Mouse (Mus musculus): Measurements from ENCODE around the gene Lonrf2. TPM values are rescaled to one million over a fixed set of nuclear protein-coding genes. Genes with fewer than 3 reads are reported as not detected.
A peak's percentile ranks its signal among the peaks of the same experiment; 100 is the strongest.

Gene Lonrf2
- polyA plus RNA-seq, 1 experiment from 2014 or later: 27.3 TPM

GRCm38 (mm10) chr1:38847975-38848374, 11.5 kb upstream of the Lonrf2 start:
- peak overlapping the region; percentile 54 for H3K4me2 ChIP-seq (ENCODE audit: low read length)

GRCm38 (mm10) chr1:38843275-38843674, 6.8 kb upstream of the Lonrf2 start:
- Histone ChIP-seq H3K36me3 (ENCODE audit: control insufficient read depth, insufficient read depth, low read length) (no peaks in the 10 kb centered on the region), H3K4me3 (ENCODE audit: low read depth, low read length) (no peak overlapping the region), H3K27ac (ENCODE audit: low read length) (no peak overlapping the region), H3K9me3 (replicated peaks; ENCODE audit: control insufficient read depth, low read length, poor library complexity, severe bottlenecking) (no peaks in the 10 kb centered on the region), H3K4me1 (ENCODE audit: control insufficient read depth, insufficient read depth, low read length) (peaks cover 16% of the 10 kb centered on the region), H3K27me3 (ENCODE audit: control insufficient read depth, insufficient read depth, low read depth, low read length) (peaks cover 2% of the 10 kb centered on the region; the same call in 1 of the 2 replicates), H3K4me2 (ENCODE audit: low read length) (no peak overlapping the region), H3K9ac (ENCODE audit: low read depth, low read length) (no peak overlapping the region)
- 50% methylated on average over 4 of the region's 4 CpGs for WGBS
- no peak for ATAC-seq

More at GRCm38 (mm10) chr1:38847975-38848374, 11.5 kb upstream of the Lonrf2 start:
- ATAC-seq: peak; percentile 95
- Histone ChIP-seq H3K36me3 (ENCODE audit: control insufficient read depth, insufficient read depth, low read length) (no peaks in the 10 kb centered on the region), H3K4me1 (ENCODE audit: control insufficient read depth, insufficient read depth, low read length) (peaks cover 23% of the 10 kb centered on the region), H3K27ac (ENCODE audit: low read length) (peak overlapping the region; percentile 92), H3K27me3 (ENCODE audit: control insufficient read depth, insufficient read depth, low read depth, low read length) (no peaks in the 10 kb centered on the region), H3K4me3 (ENCODE audit: low read depth, low read length) (peak overlapping the region; percentile 25), H3K9ac (ENCODE audit: low read depth, low read length) (peak overlapping the region; percentile 58; the same call in 1 of the 2 replicates), H3K9me3 (replicated peaks; ENCODE audit: control insufficient read depth, low read length, poor library complexity, severe bottlenecking) (no peaks in the 10 kb centered on the region)
- WGBS: 3% methylated on average over 11 of the region's 11 CpGs

GRCm38 (mm10) chr1:38842861-38843260, 6.3 kb upstream of the Lonrf2 start:
- Histone ChIP-seq H3K9me3 (replicated peaks; ENCODE audit: control insufficient read depth, low read length, poor library complexity, severe bottlenecking) (no peaks in the 10 kb centered on the region), H3K27me3 (ENCODE audit: control insufficient read depth, insufficient read depth, low read depth, low read length) (peaks cover 3% of the 10 kb centered on the region; the same call in 1 of the 2 replicates), H3K36me3 (ENCODE audit: control insufficient read depth, insufficient read depth, low read length) (no peaks in the 10 kb centered on the region), H3K4me3 (ENCODE audit: low read depth, low read length) (no peak overlapping the region), H3K4me1 (ENCODE audit: control insufficient read depth, insufficient read depth, low read length) (peaks cover 12% of the 10 kb centered on the region), H3K9ac (ENCODE audit: low read depth, low read length) (no peak overlapping the region), H3K27ac (ENCODE audit: low read length) (no peak overlapping the region), H3K4me2 (ENCODE audit: low read length) (no peak overlapping the region)
- WGBS: 97% methylated on average over 1 of the region's 1 CpGs
- no peak for ATAC-seq

- H3K27me3 ChIP-seq (ENCODE audit: control insufficient read depth, insufficient read depth, low read depth, low read length): peaks cover 3% of the 10 kb centered on the region; the same call in 1 of the 2 replicates
- no peaks in the 10 kb centered on the region for H3K36me3 ChIP-seq (ENCODE audit: control insufficient read depth, insufficient read depth, low read length)
- no peak overlapping the region for H3K27ac ChIP-seq (ENCODE audit: low read length)
- H3K9ac ChIP-seq (ENCODE audit: low read depth, low read length): no peak overlapping the region
- H3K4me2 ChIP-seq (ENCODE audit: low read length): no peak overlapping the region
- no peak for ATAC-seq
- H3K4me3 ChIP-seq (ENCODE audit: low read depth, low read length): no peak overlapping the region
- H3K9me3 ChIP-seq (replicated peaks; ENCODE audit: control insufficient read depth, low read length, poor library complexity, severe bottlenecking): no peaks in the 10 kb centered on the region
- 62% methylated on average over 1 of the region's 1 CpGs for WGBS
- peaks cover 9% of the 10 kb centered on the region for H3K4me1 ChIP-seq (ENCODE audit: control insufficient read depth, insufficient read depth, low read length)
These were observed 3.4 kb upstream of the Lonrf2 start for GRCm38 (mm10) chr1:38839944-38840343.

- Histone ChIP-seq H3K4me3 (ENCODE audit: low read depth, low read length) (peak overlapping the region; percentile 86), H3K27me3 (ENCODE audit: control insufficient read depth, insufficient read depth, low read depth, low read length) (peaks cover 3% of the 10 kb centered on the region; the same call in 1 of the 2 replicates), H3K27ac (ENCODE audit: low read length) (peak overlapping the region; percentile 98), H3K36me3 (ENCODE audit: control insufficient read depth, insufficient read depth, low read length) (0 out of 2 replicates have a peak, but pooled peaks cover 3% of the 10 kb centered on the region), H3K9me3 (replicated peaks; ENCODE audit: control insufficient read depth, low read length, poor library complexity, severe bottlenecking) (no peaks in the 10 kb centered on the region), H3K4me2 (ENCODE audit: low read length) (peak overlapping the region; percentile 73), H3K4me1 (ENCODE audit: control insufficient read depth, insufficient read depth, low read length) (peaks cover 16% of the 10 kb centered on the region), H3K9ac (ENCODE audit: low read depth, low read length) (peak overlapping the region; percentile 95)
- 2% methylated on average over 92 of the region's 103 CpGs for WGBS
- peak; percentile 79 for ATAC-seq
These were observed 689 bp downstream of the Lonrf2 start for GRCm38 (mm10) chr1:38835568-38836476.

- Histone ChIP-seq H3K4me2 (ENCODE audit: low read length) (peak overlapping the region; percentile 73), H3K4me1 (ENCODE audit: control insufficient read depth, insufficient read depth, low read length) (peaks cover 16% of the 10 kb centered on the region), H3K27me3 (ENCODE audit: control insufficient read depth, insufficient read depth, low read depth, low read length) (peaks cover 3% of the 10 kb centered on the region; the same call in 1 of the 2 replicates), H3K9me3 (replicated peaks; ENCODE audit: control insufficient read depth, low read length, poor library complexity, severe bottlenecking) (no peaks in the 10 kb centered on the region), H3K4me3 (ENCODE audit: low read depth, low read length) (peak overlapping the region; percentile 86), H3K9ac (ENCODE audit: low read depth, low read length) (no peak overlapping the region; the same call in 1 of the 2 replicates), H3K27ac (ENCODE audit: low read length) (no peak overlapping the region), H3K36me3 (ENCODE audit: control insufficient read depth, insufficient read depth, low read length) (0 out of 2 replicates have a peak, but pooled peaks cover 3% of the 10 kb centered on the region)
- no peak for ATAC-seq
- 29% methylated on average over 3 of the region's 3 CpGs for WGBS
These were observed 1.6 kb downstream of the Lonrf2 start for GRCm38 (mm10) chr1:38834899-38835298.

GRCm38 (mm10) chr1:38824926-38825325, 11.6 kb downstream of the Lonrf2 start:
- no peaks in the 10 kb centered on the region for H3K9me3 ChIP-seq (replicated peaks; ENCODE audit: control insufficient read depth, low read length, poor library complexity, severe bottlenecking)
- H3K4me3 ChIP-seq (ENCODE audit: low read depth, low read length): no peak overlapping the region
- H3K4me2 ChIP-seq (ENCODE audit: low read length): no peak overlapping the region
- no peak overlapping the region for H3K27ac ChIP-seq (ENCODE audit: low read length)
- H3K4me1 ChIP-seq (ENCODE audit: control insufficient read depth, insufficient read depth, low read length): peaks cover 3% of the 10 kb centered on the region; the same call in 1 of the 2 replicates
- ATAC-seq: no peak
- H3K36me3 ChIP-seq (ENCODE audit: control insufficient read depth, insufficient read depth, low read length): peaks cover 3% of the 10 kb centered on the region; the same call in 1 of the 2 replicates
- WGBS: 62% methylated on average over 2 of the region's 2 CpGs
- H3K9ac ChIP-seq (ENCODE audit: low read depth, low read length): no peak overlapping the region
- no peaks in the 10 kb centered on the region for H3K27me3 ChIP-seq (ENCODE audit: control insufficient read depth, insufficient read depth, low read depth, low read length)

GRCm38 (mm10) chr1:38823851-38824250, 12.7 kb downstream of the Lonrf2 start:
- WGBS: 79% methylated on average over 2 of the region's 2 CpGs

GRCm38 (mm10) chr1:38819691-38820090, 16.8 kb downstream of the Lonrf2 start:
- peaks cover 3% of the 10 kb centered on the region; the same call in 1 of the 2 replicates for H3K4me1 ChIP-seq (ENCODE audit: control insufficient read depth, insufficient read depth, low read length)
- H3K36me3 ChIP-seq (ENCODE audit: control insufficient read depth, insufficient read depth, low read length): peaks cover 9% of the 10 kb centered on the region
- H3K9me3 ChIP-seq (replicated peaks; ENCODE audit: control insufficient read depth, low read length, poor library complexity, severe bottlenecking): no peaks in the 10 kb centered on the region
- H3K4me3 ChIP-seq (ENCODE audit: low read depth, low read length): no peak overlapping the region
- no peak for ATAC-seq
- no peak overlapping the region for H3K27ac ChIP-seq (ENCODE audit: low read length)
- H3K9ac ChIP-seq (ENCODE audit: low read depth, low read length): no peak overlapping the region
- no peak overlapping the region for H3K4me2 ChIP-seq (ENCODE audit: low read length)
- H3K27me3 ChIP-seq (ENCODE audit: control insufficient read depth, insufficient read depth, low read depth, low read length): no peaks in the 10 kb centered on the region

More at GRCm38 (mm10) chr1:38823851-38824250, 12.7 kb downstream of the Lonrf2 start:
- no peak for ATAC-seq
- H3K4me2 ChIP-seq (ENCODE audit: low read length): no peak overlapping the region
- H3K27ac ChIP-seq (ENCODE audit: low read length): no peak overlapping the region
- H3K36me3 ChIP-seq (ENCODE audit: control insufficient read depth, insufficient read depth, low read length): peaks cover 4% of the 10 kb centered on the region; the same call in 1 of the 2 replicates
- H3K9ac ChIP-seq (ENCODE audit: low read depth, low read length): no peak overlapping the region
- no peaks in the 10 kb centered on the region for H3K9me3 ChIP-seq (replicated peaks; ENCODE audit: control insufficient read depth, low read length, poor library complexity, severe bottlenecking)
- H3K4me3 ChIP-seq (ENCODE audit: low read depth, low read length): no peak overlapping the region
- H3K27me3 ChIP-seq (ENCODE audit: control insufficient read depth, insufficient read depth, low read depth, low read length): no peaks in the 10 kb centered on the region
- H3K4me1 ChIP-seq (ENCODE audit: control insufficient read depth, insufficient read depth, low read length): peaks cover 3% of the 10 kb centered on the region; the same call in 1 of the 2 replicates

All from midbrain, embryonic 16.5 days (tissue).